Mouse (Mus musculus) myocyte (in vitro differentiated cells): ENCODE measurements around the gene Ablim1. TPM values are rescaled to one million over a fixed set of nuclear protein-coding genes. Genes with fewer than 3 reads are reported as not detected.

Source experiments
- H3K27me3 ChIP-seq: one replicate; pipeline ENCODE4 v1.6.1; 2011; ENCODE audit not compliant: control insufficient read depth, insufficient read depth, insufficient read length
- H3K36me3 ChIP-seq: one replicate; pipeline ENCODE4 v1.6.1; 2011; ENCODE audit not compliant: control insufficient read depth, insufficient read depth
- H3K4me2 ChIP-seq: one replicate; pipeline ENCODE4 v1.6.1; 2011; ENCODE audit warnings: low read depth, control low read depth
- H3K4me3 ChIP-seq: one replicate; pipeline ENCODE4 v1.5.1; 2011; ENCODE audit warnings: mild to moderate bottlenecking, control low read depth, moderate library complexity
- H3K79me2 ChIP-seq: one replicate; pipeline ENCODE4 v1.6.1; 2011; ENCODE audit not compliant: control insufficient read depth, insufficient read depth
- H3ac ChIP-seq: one replicate; pipeline ENCODE4 v1.6.1; 2011; ENCODE audit not compliant: control insufficient read depth, insufficient read length
- CEBPB ChIP-seq: IDR thresholded peaks from 2 replicates; pipeline ENCODE4 v1.6.1; 2011; ENCODE audit warnings: mild to moderate bottlenecking, moderate library complexity; ENCODE audit not compliant: poor library complexity, insufficient read depth, severe bottlenecking
- E2F4 ChIP-seq: IDR thresholded peaks from one replicate; pipeline ENCODE4 v1.6.1; 2011; ENCODE audit warnings: mild to moderate bottlenecking, control low read depth, moderate library complexity; ENCODE audit not compliant: insufficient read depth
- MAX ChIP-seq: IDR thresholded peaks from one replicate; pipeline ENCODE4 v1.6.1; 2011; ENCODE audit warnings: low read depth, mild to moderate bottlenecking, control low read depth
- MYOD1 ChIP-seq, 3 experiments: IDR thresholded peaks; one replicate each; pipeline ENCODE4 v1.6.1; 2011; ENCODE audit warnings: control low read depth in 2 of 3, low read depth in 2 of 3, mild to moderate bottlenecking in 2 of 3, moderate library complexity in 1 of 3; ENCODE audit not compliant: insufficient read length in 2 of 3, control insufficient read depth in 1 of 3
- MYOG ChIP-seq, 3 experiments: IDR thresholded peaks; one replicate each; pipeline ENCODE4 v1.6.1; 2011; ENCODE audit warnings: control low read depth in 2 of 3, low read depth in 2 of 3, mild to moderate bottlenecking in 2 of 3; ENCODE audit not compliant: insufficient read length in 2 of 3, control insufficient read depth in 1 of 3, insufficient read depth in 1 of 3
- POLR2A ChIP-seq: IDR thresholded peaks from one replicate; pipeline ENCODE4 v1.6.1; 2011; ENCODE audit warnings: low read depth, mild to moderate bottlenecking, control low read depth, moderate library complexity; ENCODE audit not compliant: insufficient read length
- POLR2AphosphoS2 ChIP-seq: IDR thresholded peaks from one replicate; pipeline ENCODE4 v1.6.1; 2011; ENCODE audit warnings: low read depth, control low read depth; ENCODE audit not compliant: insufficient read length
- REST ChIP-seq: IDR thresholded peaks from one replicate; pipeline ENCODE4 v1.6.1; 2011; ENCODE audit warnings: mild to moderate bottlenecking, control low read depth, moderate library complexity; ENCODE audit not compliant: insufficient read depth, insufficient read length
- SRF ChIP-seq: IDR thresholded peaks from one replicate; pipeline ENCODE4 v1.6.1; 2011; ENCODE audit warnings: low read depth; ENCODE audit not compliant: control insufficient read depth, insufficient read length
- TCF12 ChIP-seq: IDR thresholded peaks from one replicate; pipeline ENCODE4 v1.6.1; 2011; ENCODE audit warnings: mild to moderate bottlenecking, control low read depth; ENCODE audit not compliant: poor library complexity, insufficient read depth, severe bottlenecking
- TCF3 ChIP-seq: IDR thresholded peaks from one replicate; pipeline ENCODE4 v1.6.1; 2011; ENCODE audit warnings: low read depth, control low read depth; ENCODE audit not compliant: insufficient read length
- USF1 ChIP-seq: IDR thresholded peaks from one replicate; pipeline ENCODE4 v1.6.1; 2011; ENCODE audit warnings: low read depth, mild to moderate bottlenecking, control low read depth, moderate library complexity
- polyA plus RNA-seq: library from polyadenylated mRNA; unstranded; fragments of >200 nt; fragmentation: generic; extraction: Trizol; gene quantifications from one replicate; pipeline ENCODE4 v1.2.1, GENCODE M21; 2012; ENCODE audit warnings: missing spikeins

Ablim1 gene
- polyA plus RNA-seq, 1 experiment: 29.9 TPM

- Histone ChIP-seq H3K27me3 (no peaks in the 10 kb centered on the region), H3K36me3 (no peaks in the 10 kb centered on the region), H3K4me3 (no peak overlapping the region), H3K4me2 (peak overlapping the region; percentile 19), H3K79me2 (no peaks in the 10 kb centered on the region), H3ac (no peak overlapping the region)
- no peak for TF ChIP-seq TCF3
- no peak for TF ChIP-seq POLR2A
- no peak for TF ChIP-seq REST
- no peak for TF ChIP-seq MYOD1 (IDR thresholded peaks at IDR 0.05; ENCODE audit: control insufficient read depth in 1 of 3, insufficient read length in 2 of 3, low read depth in 2 of 3)
- no peak for TF ChIP-seq E2F4
- TF ChIP-seq CEBPB: no peak
- TF ChIP-seq USF1: no peak
- TF ChIP-seq POLR2AphosphoS2: no peak
Measured at GRCm38 (mm10) chr19:57274717-57275116, 40.0 kb downstream of the Ablim1 start.

GRCm38 (mm10) chr19:57274286-57274685 lies 40.4 kb downstream of the Ablim1 start:
- Histone ChIP-seq H3K36me3 (no peaks in the 10 kb centered on the region), H3K4me2 (no peak overlapping the region), H3K27me3 (no peaks in the 10 kb centered on the region), H3K4me3 (no peak overlapping the region), H3ac (no peak overlapping the region), H3K79me2 (no peaks in the 10 kb centered on the region)
- TF ChIP-seq TCF3: no peak

- TF ChIP-seq TCF3 (no peak), POLR2AphosphoS2 (peak; percentile 58), MYOD1 (IDR thresholded peaks at IDR 0.05; ENCODE audit: control insufficient read depth in 1 of 3, insufficient read length in 2 of 3, low read depth in 2 of 3) (no peak), POLR2A (peak; percentile 53), CEBPB (no peak), E2F4 (no peak)
- Histone ChIP-seq H3K4me2 (peak overlapping the region; percentile 60), H3K27me3 (no peaks in the 10 kb centered on the region), H3K36me3 (no peaks in the 10 kb centered on the region), H3K4me3 (peak overlapping the region; percentile 2), H3ac (no peak overlapping the region), H3K79me2 (no peaks in the 10 kb centered on the region)
Measured at GRCm38 (mm10) chr19:57272824-57273613, 41.7 kb downstream of the Ablim1 start.

GRCm38 (mm10) chr19:57271757-57272156 lies 43.0 kb downstream of the Ablim1 start:
- H3K4me2 ChIP-seq: no peak overlapping the region

GRCm38 (mm10) chr19:57270711-57271110 lies 44.0 kb downstream of the Ablim1 start:
- Histone ChIP-seq H3K79me2 (no peaks in the 10 kb centered on the region), H3K4me3 (no peak overlapping the region), H3K4me2 (no peak overlapping the region), H3K27me3 (no peaks in the 10 kb centered on the region), H3K36me3 (no peaks in the 10 kb centered on the region), H3ac (no peak overlapping the region)
- TF ChIP-seq MAX: no peak
- no peak for TF ChIP-seq USF1
- no peak for TF ChIP-seq TCF12
- TF ChIP-seq E2F4: no peak
- no peak for TF ChIP-seq MYOD1 (IDR thresholded peaks at IDR 0.05; ENCODE audit: control insufficient read depth in 1 of 3, insufficient read length in 2 of 3, low read depth in 2 of 3)
- TF ChIP-seq TCF3: no peak
- no peak for TF ChIP-seq POLR2A
- no peak for TF ChIP-seq REST
- TF ChIP-seq CEBPB: no peak
- TF ChIP-seq SRF: no peak
- no peak for TF ChIP-seq POLR2AphosphoS2
- no peak for TF ChIP-seq MYOG (IDR thresholded peaks at IDR 0.05; ENCODE audit: control insufficient read depth in 1 of 3, insufficient read depth in 1 of 3, insufficient read length in 2 of 3, low read depth in 2 of 3)

More at GRCm38 (mm10) chr19:57271757-57272156, 43.0 kb downstream of the Ablim1 start:
- no peaks in the 10 kb centered on the region for H3K79me2 ChIP-seq
- no peak overlapping the region for H3ac ChIP-seq
- no peak for TF ChIP-seq E2F4
- no peak for TF ChIP-seq TCF12
- TF ChIP-seq MYOG (IDR thresholded peaks at IDR 0.05; ENCODE audit: control insufficient read depth in 1 of 3, insufficient read depth in 1 of 3, insufficient read length in 2 of 3, low read depth in 2 of 3): no peak
- no peak for TF ChIP-seq SRF
- no peak for TF ChIP-seq CEBPB
- no peak for TF ChIP-seq REST
- no peak for TF ChIP-seq POLR2AphosphoS2
- no peak for TF ChIP-seq USF1
- TF ChIP-seq POLR2A: no peak
- TF ChIP-seq MYOD1 (IDR thresholded peaks at IDR 0.05; ENCODE audit: control insufficient read depth in 1 of 3, insufficient read length in 2 of 3, low read depth in 2 of 3): no peak
- no peak for TF ChIP-seq TCF3
- no peak for TF ChIP-seq MAX
- H3K4me3 ChIP-seq: no peak overlapping the region
- no peaks in the 10 kb centered on the region for H3K27me3 ChIP-seq
- no peaks in the 10 kb centered on the region for H3K36me3 ChIP-seq
